Mouse (Mus musculus) ES-Bruce4 (cell line): ENCODE measurements around the gene H2-Aa.

Experiments used
- CTCF ChIP-seq: IDR thresholded peaks from one replicate; pipeline ENCODE4 v1.8.1; 2011; ENCODE audit warnings: low read depth, low read length
- EP300 ChIP-seq: IDR thresholded peaks from 2 replicates; pipeline ENCODE4 v1.6.1; 2011; ENCODE audit warnings: low read depth, low read length; ENCODE audit not compliant: insufficient read depth
- POLR2A ChIP-seq: IDR thresholded peaks from one replicate; pipeline ENCODE4 v1.8.1; 2011; ENCODE audit warnings: low read length; ENCODE audit not compliant: insufficient read depth

DNA sequence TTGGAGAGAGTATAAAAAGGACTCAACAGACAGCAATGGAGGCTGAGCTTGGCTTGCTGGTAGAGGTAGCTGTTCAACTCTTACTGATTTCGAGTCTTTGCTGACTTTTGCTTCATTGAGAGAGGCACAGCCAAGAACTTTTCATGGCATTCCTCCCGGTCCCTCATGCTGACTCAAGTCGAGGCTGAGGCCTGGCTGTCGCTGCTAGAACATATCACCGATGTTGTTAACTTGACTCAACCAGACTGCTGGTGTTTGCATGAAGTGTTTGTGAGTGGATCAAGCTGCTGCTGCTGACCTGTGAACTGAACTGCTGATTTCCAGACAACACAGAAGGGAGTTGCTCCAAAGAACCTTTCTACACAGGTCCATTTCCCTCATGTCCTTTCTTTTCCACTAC lies 50.9 kb downstream of the H2-Aa start:
- TF ChIP-seq CTCF (no peak), EP300 (no peak), POLR2A (no peak)
